Mouse (Mus musculus): Measurements from ENCODE around the gene Jag2. TPM values are rescaled to one million over a fixed set of nuclear protein-coding genes. Genes with fewer than 3 reads are reported as not detected.
A peak's percentile ranks its signal among the peaks of the same experiment; 100 is the strongest.

Gene Jag2
- polyA plus RNA-seq, 1 experiment from 2014 or later, result 2.8 TPM

GRCm38 (mm10) chr12:112894303-112894884 is 35.2 kb downstream of the Jag2 start:
- Histone ChIP-seq H3K4me3 (no peak overlapping the region), H3K4me1 (peaks cover 17% of the 10 kb centered on the region), H3K36me3 (no peaks in the 10 kb centered on the region), H3K27me3 (ENCODE audit: low read depth, poor library complexity, severe bottlenecking) (no peaks in the 10 kb centered on the region), H3K27ac (replicated peaks) (no peak overlapping the region), H3K9me3 (replicated peaks) (no peaks in the 10 kb centered on the region)
- DNase-seq (ENCODE audit: low spot score), result no peak
- WGBS, result 79% methylated on average over 11 of the region's 11 CpGs

GRCm38 (mm10) chr12:112885465-112885864 is 44.1 kb downstream of the Jag2 start:
- Histone ChIP-seq H3K36me3 (no peaks in the 10 kb centered on the region), H3K4me1 (no peaks in the 10 kb centered on the region), H3K9me3 (replicated peaks) (peaks cover 4% of the 10 kb centered on the region; the same call in 1 of the 2 replicates), H3K4me3 (no peak overlapping the region), H3K27me3 (ENCODE audit: low read depth, poor library complexity, severe bottlenecking) (peaks cover 3% of the 10 kb centered on the region; the same call in 1 of the 2 replicates), H3K27ac (replicated peaks) (no peak overlapping the region)
- DNase-seq (ENCODE audit: low spot score), result no peak
- WGBS, result 79% methylated on average over 7 of the region's 7 CpGs

GRCm38 (mm10) chr12:112881301-112881815 is 48.2 kb downstream of the Jag2 start:
- WGBS, result 78% methylated on average over 6 of the region's 6 CpGs
- H3K4me1 ChIP-seq, result peaks cover 18% of the 10 kb centered on the region
- H3K27me3 ChIP-seq (ENCODE audit: low read depth, poor library complexity, severe bottlenecking), result peaks cover 44% of the 10 kb centered on the region
- no peak overlapping the region for H3K4me3 ChIP-seq
- H3K36me3 ChIP-seq, result no peaks in the 10 kb centered on the region
- no peak overlapping the region for H3K27ac ChIP-seq (replicated peaks)
- no peaks in the 10 kb centered on the region for H3K9me3 ChIP-seq (replicated peaks)
- no peak for DNase-seq (ENCODE audit: low spot score)

GRCm38 (mm10) chr12:112880661-112881060 is 48.9 kb downstream of the Jag2 start:
- Histone ChIP-seq H3K27ac (replicated peaks) (no peak overlapping the region), H3K27me3 (ENCODE audit: low read depth, poor library complexity, severe bottlenecking) (peaks cover 51% of the 10 kb centered on the region)

DNA sequence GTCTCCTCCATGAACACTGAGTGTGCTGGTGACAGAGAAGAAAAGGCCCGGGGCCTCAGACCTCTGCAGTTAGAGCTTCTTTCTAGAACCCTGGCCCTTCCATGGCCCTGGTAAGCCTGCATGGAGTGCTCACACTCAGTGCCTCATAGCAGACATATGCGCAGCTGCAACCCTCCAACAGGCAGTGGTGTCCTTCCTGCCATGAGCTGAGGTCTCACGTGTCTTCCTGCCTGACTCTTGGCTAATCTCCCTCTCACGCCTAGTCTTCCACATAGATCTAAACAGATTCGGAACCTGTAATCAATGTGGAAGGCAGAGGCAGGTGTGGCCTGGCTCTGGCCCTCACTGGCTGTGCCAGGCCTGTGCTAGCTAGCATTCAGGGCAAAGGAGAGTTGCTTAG is 49.8 kb downstream of the Jag2 start:
- Histone ChIP-seq H3K9me3 (replicated peaks) (no peaks in the 10 kb centered on the region), H3K4me3 (no peak overlapping the region), H3K36me3 (no peaks in the 10 kb centered on the region), H3K27me3 (ENCODE audit: low read depth, poor library complexity, severe bottlenecking) (peaks cover 60% of the 10 kb centered on the region), H3K27ac (replicated peaks) (no peak overlapping the region), H3K4me1 (peaks cover 26% of the 10 kb centered on the region)
- WGBS, result 80% methylated on average over 5 of the region's 5 CpGs
- DNase-seq (ENCODE audit: low spot score), result no peak

More at GRCm38 (mm10) chr12:112880661-112881060, 48.9 kb downstream of the Jag2 start:
- Histone ChIP-seq H3K4me1 (peaks cover 25% of the 10 kb centered on the region), H3K9me3 (replicated peaks) (no peaks in the 10 kb centered on the region), H3K4me3 (no peak overlapping the region), H3K36me3 (no peaks in the 10 kb centered on the region)
- WGBS, result 86% methylated on average over 4 of the region's 4 CpGs
- DNase-seq (ENCODE audit: low spot score), result no peak

GRCm38 (mm10) chr12:112877607-112878020 is 52.0 kb downstream of the Jag2 start:
- WGBS, result under 1% methylated on average over 37 of the region's 37 CpGs
- peak; percentile 50 for DNase-seq (ENCODE audit: low spot score)
- H3K27ac ChIP-seq (replicated peaks), result peak overlapping the region; percentile 19; the same call in 1 of the 2 replicates

DNA sequence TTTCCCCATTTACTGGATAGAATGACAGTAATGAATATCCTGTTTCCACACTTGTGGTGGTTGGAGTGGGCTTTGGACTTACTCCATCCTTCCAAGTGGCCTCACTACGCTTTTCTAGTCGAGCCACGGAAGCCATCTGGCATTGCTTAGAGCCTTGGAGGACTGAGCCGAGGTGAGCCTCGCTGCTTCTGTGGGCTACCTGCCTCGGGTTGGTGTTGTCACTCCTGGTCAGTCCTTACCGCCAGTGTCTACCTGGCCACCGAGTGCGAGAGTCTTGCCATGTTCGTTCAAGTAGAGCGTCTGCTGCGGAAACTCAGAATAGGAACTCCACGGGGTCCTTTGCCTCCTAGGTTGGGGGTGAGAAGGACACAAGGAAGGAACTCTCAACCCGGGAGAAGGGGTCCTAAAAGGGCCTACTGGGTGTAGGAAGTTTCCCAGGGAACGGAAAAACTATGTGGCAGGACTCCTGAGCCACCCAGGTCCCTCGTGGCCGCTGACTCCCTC is 52.5 kb downstream of the Jag2 start:
- Histone ChIP-seq H3K4me1 (peaks cover 35% of the 10 kb centered on the region), H3K27me3 (ENCODE audit: low read depth, poor library complexity, severe bottlenecking) (peaks cover 86% of the 10 kb centered on the region), H3K36me3 (no peaks in the 10 kb centered on the region), H3K4me3 (peak overlapping the region; percentile 53), H3K27ac (replicated peaks) (peak overlapping the region; percentile 19; the same call in 1 of the 2 replicates), H3K9me3 (replicated peaks) (no peaks in the 10 kb centered on the region)
- 8% methylated on average over 17 of the region's 17 CpGs for WGBS
- no peak for DNase-seq (ENCODE audit: low spot score)

More at GRCm38 (mm10) chr12:112877607-112878020, 52.0 kb downstream of the Jag2 start:
- Histone ChIP-seq H3K4me3 (peak overlapping the region; percentile 53), H3K4me1 (peaks cover 35% of the 10 kb centered on the region), H3K9me3 (replicated peaks) (no peaks in the 10 kb centered on the region), H3K36me3 (no peaks in the 10 kb centered on the region), H3K27me3 (ENCODE audit: low read depth, poor library complexity, severe bottlenecking) (peaks cover 81% of the 10 kb centered on the region)

DNA sequence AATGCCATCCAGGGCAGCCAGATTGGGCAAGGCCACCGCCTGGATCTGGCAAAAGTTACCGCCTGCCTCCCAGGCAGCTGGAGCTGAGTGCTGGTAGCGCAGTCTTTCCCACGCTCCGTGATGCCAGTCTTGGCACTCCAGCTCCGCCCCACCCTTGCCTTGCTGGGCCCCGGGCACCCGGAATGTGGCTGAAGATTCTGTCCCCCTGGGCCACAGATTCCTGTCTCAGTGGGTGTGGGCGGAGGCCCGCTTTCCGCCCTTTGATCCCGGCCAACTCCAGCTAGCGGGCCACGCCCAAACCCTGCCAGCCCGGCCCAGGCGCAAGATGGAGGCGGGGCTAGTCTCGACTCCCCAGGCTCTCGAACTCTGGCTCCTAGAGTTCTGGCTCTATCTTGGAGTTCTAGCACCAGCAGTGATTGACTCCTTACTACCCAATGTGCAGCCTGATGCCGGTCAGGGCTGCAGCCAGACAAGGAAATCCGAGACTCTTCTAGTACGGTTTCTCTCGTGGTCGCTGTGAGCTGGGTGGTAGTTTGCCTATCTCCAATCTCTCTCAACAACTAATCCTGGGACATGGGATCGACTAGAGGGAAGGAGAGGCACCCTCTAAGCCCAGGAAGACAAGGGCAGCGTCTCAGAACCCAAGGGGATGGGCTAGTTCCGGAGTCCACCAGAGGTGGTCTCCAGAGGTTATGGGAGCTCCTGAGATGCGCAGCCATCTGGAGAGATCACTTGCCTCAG is 53.1 kb downstream of the Jag2 start:
- Histone ChIP-seq H3K4me1 (peaks cover 35% of the 10 kb centered on the region), H3K4me3 (peak overlapping the region; percentile 32), H3K27ac (replicated peaks) (no peak overlapping the region; the same call in 1 of the 2 replicates), H3K9me3 (replicated peaks) (no peaks in the 10 kb centered on the region), H3K27me3 (ENCODE audit: low read depth, poor library complexity, severe bottlenecking) (peaks cover 93% of the 10 kb centered on the region), H3K36me3 (no peaks in the 10 kb centered on the region)
- peak; percentile 59 for DNase-seq (ENCODE audit: low spot score)
- WGBS, result 5% methylated on average over 28 of the region's 28 CpGs

DNA sequence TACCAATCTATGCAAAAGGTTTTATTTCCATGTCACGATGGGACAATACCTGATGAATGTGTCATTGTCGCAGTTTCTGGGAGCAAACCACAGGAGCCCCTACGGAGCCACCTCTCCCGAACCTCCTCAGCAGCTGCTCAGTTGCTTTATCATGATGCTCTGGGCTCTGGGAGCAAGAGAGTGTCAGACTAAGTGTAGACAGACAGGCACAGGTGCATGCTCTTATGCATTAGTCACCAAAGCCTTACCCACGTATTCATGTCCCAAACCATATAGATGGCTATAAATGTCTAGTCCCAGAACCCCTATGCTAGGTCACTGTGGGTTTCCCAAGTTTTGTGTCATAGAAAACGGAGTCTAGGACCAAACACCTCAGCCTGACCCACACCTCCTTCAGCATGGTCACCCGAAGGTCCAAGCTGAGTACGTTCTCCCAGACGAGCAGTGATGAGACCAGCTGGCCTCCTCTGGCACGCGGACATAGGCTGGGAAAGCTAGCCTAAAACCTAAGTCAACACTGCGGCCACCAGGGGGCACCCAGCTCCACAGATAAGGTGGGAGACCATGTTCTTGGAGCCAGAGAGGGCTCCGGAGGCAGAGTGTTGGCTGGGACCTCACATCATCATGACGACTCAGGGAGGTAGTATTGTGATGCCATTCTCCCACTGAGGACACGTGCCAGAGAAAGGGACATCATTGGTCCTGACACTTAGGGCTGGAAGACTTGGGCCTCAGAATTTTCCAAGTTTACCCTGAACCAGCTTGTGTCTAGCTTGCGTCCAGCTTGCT is 54.2 kb downstream of the Jag2 start:
- Histone ChIP-seq H3K9me3 (replicated peaks) (no peaks in the 10 kb centered on the region), H3K36me3 (no peaks in the 10 kb centered on the region), H3K4me3 (no peak overlapping the region), H3K4me1 (peaks cover 39% of the 10 kb centered on the region), H3K27me3 (ENCODE audit: low read depth, poor library complexity, severe bottlenecking) (peaks cover 100% of the 10 kb centered on the region), H3K27ac (replicated peaks) (no peak overlapping the region)
- peak; percentile 89 for DNase-seq (ENCODE audit: low spot score)
- 22% methylated on average over 16 of the region's 16 CpGs for WGBS

DNA sequence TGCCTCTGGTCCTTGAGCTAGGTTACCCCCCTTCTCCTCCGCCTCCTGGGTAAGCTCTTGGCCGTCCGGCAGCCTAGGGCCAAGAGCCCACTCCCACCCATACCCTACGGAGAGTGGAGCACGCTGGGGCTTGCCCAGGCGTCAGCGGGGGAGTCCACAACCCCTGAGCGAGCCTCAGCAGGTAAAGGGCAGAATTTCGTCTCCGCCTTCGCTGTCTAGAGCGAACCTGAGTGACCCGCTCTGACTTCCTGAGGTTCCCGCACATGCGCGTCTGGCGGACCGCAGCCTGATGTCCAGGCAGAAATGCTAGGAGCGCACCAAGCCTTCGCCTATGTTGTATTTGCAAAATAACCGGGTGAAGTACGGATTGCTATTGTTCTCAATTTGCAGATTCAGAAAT is 55.4 kb downstream of the Jag2 start:
- DNase-seq (ENCODE audit: low spot score), result no peak
- H3K4me1 ChIP-seq, result peaks cover 46% of the 10 kb centered on the region
- 21% methylated on average over 22 of the region's 22 CpGs for WGBS

DNA sequence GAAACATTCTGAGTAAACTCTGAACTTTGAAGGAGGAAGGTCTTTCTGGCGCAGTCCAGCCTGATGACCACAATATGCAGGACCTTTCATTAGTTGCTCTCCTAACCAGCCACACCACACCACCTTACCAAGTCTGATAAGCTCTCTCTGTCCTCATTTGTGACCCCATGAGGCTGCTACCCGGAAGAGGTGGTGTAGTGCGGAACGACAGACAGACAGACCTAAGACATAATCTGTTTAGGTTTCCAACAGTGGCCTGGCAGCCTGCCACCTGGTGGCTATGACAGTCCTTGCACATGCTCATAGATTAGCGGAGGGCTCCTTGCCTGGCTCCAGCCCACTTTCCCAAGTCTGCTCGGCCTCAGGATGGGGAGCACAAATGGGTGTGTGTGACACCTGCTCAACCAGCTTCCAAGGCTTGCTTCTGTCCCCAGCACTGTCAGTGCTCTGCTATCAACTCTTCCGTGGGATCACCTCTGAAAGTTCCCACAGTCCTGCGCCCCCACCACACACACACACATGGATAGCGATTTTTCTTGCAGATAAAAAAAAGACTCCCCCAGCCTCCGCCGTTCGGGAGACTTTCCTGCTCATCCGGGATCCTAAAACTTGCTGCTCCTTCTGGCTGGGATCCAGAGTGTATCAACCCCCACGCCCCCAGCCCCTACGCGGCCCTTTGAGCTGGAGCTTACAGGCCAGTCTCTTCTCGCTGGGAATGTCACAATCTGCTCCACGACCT is 56.0 kb downstream of the Jag2 start:
- Histone ChIP-seq H3K4me3 (peak overlapping the region; percentile 44), H3K4me1 (peaks cover 50% of the 10 kb centered on the region), H3K36me3 (no peaks in the 10 kb centered on the region), H3K27ac (replicated peaks) (no peak overlapping the region), H3K27me3 (ENCODE audit: low read depth, poor library complexity, severe bottlenecking) (peaks cover 97% of the 10 kb centered on the region), H3K9me3 (replicated peaks) (no peaks in the 10 kb centered on the region)
- WGBS, result 24% methylated on average over 18 of the region's 18 CpGs
- peak; percentile 73 for DNase-seq (ENCODE audit: low spot score)

More for the DNA sequence above, 55.4 kb downstream of the Jag2 start:
- no peak overlapping the region for H3K27ac ChIP-seq (replicated peaks)
- peaks cover 97% of the 10 kb centered on the region for H3K27me3 ChIP-seq (ENCODE audit: low read depth, poor library complexity, severe bottlenecking)
- no peaks in the 10 kb centered on the region for H3K9me3 ChIP-seq (replicated peaks)
- H3K4me3 ChIP-seq, result peak overlapping the region; percentile 44
- H3K36me3 ChIP-seq, result no peaks in the 10 kb centered on the region

DNA sequence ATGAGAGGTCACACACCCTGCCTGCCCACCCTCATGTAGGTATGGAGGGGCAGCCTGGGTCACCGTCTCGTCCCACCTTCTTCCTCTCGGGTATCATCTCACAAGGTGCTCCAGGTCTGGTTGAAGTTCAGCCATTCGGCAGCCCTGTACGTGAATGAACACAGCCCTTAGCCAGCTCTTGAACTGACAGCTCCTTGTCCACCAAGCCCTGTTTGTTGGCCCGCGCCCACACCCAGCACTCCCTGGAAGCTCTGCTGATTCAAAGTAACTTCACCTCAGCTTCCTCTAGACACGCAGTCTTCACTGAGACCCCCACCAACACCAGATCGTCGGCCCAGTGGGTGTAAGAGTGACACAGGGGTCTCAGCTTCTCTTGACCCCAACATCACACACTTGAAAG is 56.6 kb downstream of the Jag2 start:
- Histone ChIP-seq H3K36me3 (no peaks in the 10 kb centered on the region), H3K9me3 (replicated peaks) (no peaks in the 10 kb centered on the region), H3K27ac (replicated peaks) (no peak overlapping the region), H3K27me3 (ENCODE audit: low read depth, poor library complexity, severe bottlenecking) (peaks cover 95% of the 10 kb centered on the region), H3K4me1 (peaks cover 52% of the 10 kb centered on the region), H3K4me3 (no peak overlapping the region)
- 87% methylated on average over 10 of the region's 10 CpGs for WGBS
- DNase-seq (ENCODE audit: low spot score), result no peak
